Mouse (Mus musculus): ENCODE measurements around the gene Alg14. TPM values are rescaled to one million over a fixed set of nuclear protein-coding genes. Genes with fewer than 3 reads are reported as not detected.

Gene Alg14
- total and polyA plus RNA-seq, 3 experiments = 3.2 to 20.1 TPM; not detected in 1

DNA sequence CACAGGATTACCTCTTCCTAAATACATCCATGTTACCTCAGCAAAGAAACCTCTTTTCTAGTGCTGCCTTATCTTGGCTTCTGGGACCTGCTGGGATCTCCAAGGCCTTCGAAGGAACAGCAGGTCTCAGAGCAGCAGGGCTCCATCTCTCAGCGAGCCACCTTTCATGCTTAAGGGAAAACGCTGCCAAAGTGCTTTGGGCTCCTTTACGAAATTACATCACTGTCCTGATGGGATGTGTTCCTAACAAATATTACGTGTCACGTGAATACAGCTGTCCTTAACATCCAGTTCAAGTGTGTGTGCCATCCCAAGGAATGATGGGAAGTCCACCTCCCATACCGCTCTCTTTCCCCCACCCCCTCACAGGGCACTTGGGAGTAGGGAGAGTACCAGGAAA is 31.5 kb upstream of the Alg14 start:
- no peak overlapping the region for H3K9ac ChIP-seq (ENCODE audit: control insufficient read depth, low read depth, low read length, poor library complexity, severe bottlenecking)
- peaks cover 4 to 14% of the 10 kb centered on the region in 2 experiments; a peak in 3 of 4 replicates for H3K4me1 ChIP-seq (ENCODE audit: control insufficient read depth in 1 of 2, insufficient read depth in 2 of 2, low read length in 2 of 2)
- H3K79me2 ChIP-seq (ENCODE audit: control insufficient read depth, insufficient read depth, low read length, poor library complexity) = no peaks in the 10 kb centered on the region
- TF ChIP-seq USF1 (IDR thresholded peaks at IDR 0.05; ENCODE audit: low read depth, low read length) (no peak), TAL1 (IDR thresholded peaks at IDR 0.05; ENCODE audit: low read length) (no peak), BHLHE40 (IDR thresholded peaks at IDR 0.05; ENCODE audit: borderline replicate concordance, low read depth, low read length) (no peak), ZNF384 (IDR thresholded peaks at IDR 0.05; ENCODE audit: low read depth, low read length) (no peak), RCOR1 (IDR thresholded peaks at IDR 0.05; ENCODE audit: low read depth, low read length) (no peak), EP300 (IDR thresholded peaks at IDR 0.05; ENCODE audit: low read depth in 1 of 2, low read length in 2 of 2) (no peak), UBTF (IDR thresholded peaks at IDR 0.05; ENCODE audit: borderline replicate concordance, insufficient read depth, low read depth, low read length) (no peak), TBP (IDR thresholded peaks at IDR 0.05; ENCODE audit: low read depth, low read length) (no peak), MAZ (IDR thresholded peaks at IDR 0.05; ENCODE audit: low read depth, low read length) (no peak), POLR2AphosphoS5 (IDR thresholded peaks at IDR 0.05; ENCODE audit: borderline replicate concordance, low read depth, low read length) (no peak), MYC (IDR thresholded peaks at IDR 0.05; ENCODE audit: low read depth, low read length) (no peak), JUND (IDR thresholded peaks at IDR 0.05; ENCODE audit: low read depth, low read length) (no peak), ZKSCAN1 (IDR thresholded peaks at IDR 0.05; ENCODE audit: low read depth, low read length) (no peak), ETS1 (IDR thresholded peaks at IDR 0.05; ENCODE audit: low read depth, low read length) (no peak), KAT2A (conservative IDR thresholded peaks at IDR 0.05; ENCODE audit: low read depth, low read length) (no peak), GATA1 (IDR thresholded peaks at IDR 0.05; ENCODE audit: low read depth, low read length) (no peak), POLR2AphosphoS2 (IDR thresholded peaks at IDR 0.05; ENCODE audit: low read length) (no peak), MAFK (IDR thresholded peaks at IDR 0.05; ENCODE audit: borderline replicate concordance, low read depth, low read length) (no peak), CHD2 (IDR thresholded peaks at IDR 0.05; ENCODE audit: low read length) (no peak), SIN3A (IDR thresholded peaks at IDR 0.05; ENCODE audit: low read length) (no peak)
- H3K4me3 ChIP-seq (ENCODE audit: control insufficient read depth in 1 of 2, insufficient read depth in 1 of 2, low read depth in 2 of 2, low read length in 2 of 2) = no peak overlapping the region
- H3K27me3 ChIP-seq (ENCODE audit: control insufficient read depth in 1 of 2, insufficient read depth in 2 of 2, low read length in 2 of 2) = peaks cover 26% of the 10 kb centered on the region in 2 experiments
- peaks cover 0 to 9% of the 10 kb centered on the region in 2 experiments; a peak in 2 of 4 replicates for H3K36me3 ChIP-seq (ENCODE audit: control insufficient read depth in 1 of 2, insufficient read depth in 2 of 2, low read length in 2 of 2)
- no peak for DNase-seq (ENCODE audit: low read depth, low spot score)
- no peaks in the 10 kb centered on the region for H3K9me3 ChIP-seq (replicated peaks; ENCODE audit: insufficient read depth, low read length)
- no peak overlapping the region for H3K27ac ChIP-seq (ENCODE audit: control insufficient read depth, low read depth, low read length)

DNA sequence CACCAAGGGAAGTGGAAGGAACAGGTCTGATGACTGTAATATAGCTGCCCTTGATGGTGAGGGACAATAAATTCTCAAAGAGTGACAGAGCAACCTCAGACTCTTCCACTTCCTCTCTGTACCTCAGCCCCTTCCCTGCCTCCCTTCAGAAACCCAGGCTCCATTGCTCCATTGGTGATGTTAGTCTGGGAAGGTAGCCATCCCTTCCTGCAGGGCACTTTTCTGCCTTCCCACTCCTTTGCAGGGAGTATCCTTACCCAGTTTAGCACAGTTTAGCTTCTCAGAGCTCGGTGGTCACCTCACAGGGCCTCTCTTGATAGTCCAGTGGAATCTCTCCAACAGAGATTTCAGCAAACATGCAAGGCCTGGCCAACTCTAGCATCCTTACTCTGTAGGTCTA is 30.7 kb upstream of the Alg14 start:
- DNase-seq (ENCODE audit: low read depth, low spot score) = no peak
- Histone ChIP-seq H3K36me3 (ENCODE audit: control insufficient read depth in 1 of 2, insufficient read depth in 2 of 2, low read length in 2 of 2) (peaks cover 0 to 9% of the 10 kb centered on the region in 2 experiments; a peak in 2 of 4 replicates), H3K27ac (ENCODE audit: control insufficient read depth, low read depth, low read length) (no peak overlapping the region), H3K9me3 (replicated peaks; ENCODE audit: insufficient read depth, low read length) (no peaks in the 10 kb centered on the region), H3K4me1 (ENCODE audit: control insufficient read depth in 1 of 2, insufficient read depth in 2 of 2, low read length in 2 of 2) (peaks cover 4 to 14% of the 10 kb centered on the region in 2 experiments; a peak in 3 of 4 replicates), H3K79me2 (ENCODE audit: control insufficient read depth, insufficient read depth, low read length, poor library complexity) (no peaks in the 10 kb centered on the region), H3K27me3 (ENCODE audit: control insufficient read depth in 1 of 2, insufficient read depth in 2 of 2, low read length in 2 of 2) (peaks cover 26% of the 10 kb centered on the region in 2 experiments), H3K4me3 (ENCODE audit: control insufficient read depth in 1 of 2, insufficient read depth in 1 of 2, low read depth in 2 of 2, low read length in 2 of 2) (no peak overlapping the region), H3K9ac (ENCODE audit: control insufficient read depth, low read depth, low read length, poor library complexity, severe bottlenecking) (no peak overlapping the region)
- TF ChIP-seq RCOR1 (IDR thresholded peaks at IDR 0.05; ENCODE audit: low read depth, low read length) = no peak
- TF ChIP-seq CHD2 (IDR thresholded peaks at IDR 0.05; ENCODE audit: low read length) = no peak
- TF ChIP-seq POLR2AphosphoS5 (IDR thresholded peaks at IDR 0.05; ENCODE audit: borderline replicate concordance, low read depth, low read length) = no peak
